Mouse (Mus musculus) cerebellum, postnatal 25 days (tissue): ENCODE measurements around the gene Gm10130.
A peak's percentile ranks its signal among the peaks of the same experiment; 100 is the strongest.
"Not testable (repeated sequence)": the region's sequence is repeated elsewhere in the genome, so short reads cannot be mapped to it uniquely, and the experiment has no call there.

Source experiments
- DNase-seq, 2 experiments: peaks; one replicate each; pipeline ENCODE4 v3.0.0; 2021; ENCODE audit warnings: mixed read lengths in 2 of 2

Gene Gm10130

DNA sequence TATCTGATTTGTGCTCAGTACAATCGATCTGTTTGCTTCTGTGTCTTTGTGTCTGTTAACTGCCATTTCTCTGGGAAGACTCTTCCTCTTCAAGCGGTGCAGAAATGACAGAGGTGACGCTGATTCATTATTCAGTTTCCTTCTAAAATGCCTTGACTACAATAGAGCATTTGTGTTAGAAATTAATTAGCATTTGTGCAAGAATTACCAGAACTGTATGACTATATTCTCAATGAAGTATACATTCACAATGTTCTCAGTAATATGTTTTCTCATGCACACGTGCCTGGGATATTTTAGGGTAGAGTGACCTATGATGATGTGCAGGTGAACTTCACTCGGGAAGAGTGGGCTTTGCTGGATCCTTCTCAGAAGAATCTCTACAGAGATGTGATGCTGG lies at the start of gene Gm10130:
TSS of gene Gm10130 (plus strand) at position 301 of the 400 bp plus-strand sequence.
- DNase-seq, result no peak

GRCm38 (mm10) chr2:150293669-150294068 lies 29.8 kb upstream of the Gm10130 start:
- DNase-seq, result no peak

DNA sequence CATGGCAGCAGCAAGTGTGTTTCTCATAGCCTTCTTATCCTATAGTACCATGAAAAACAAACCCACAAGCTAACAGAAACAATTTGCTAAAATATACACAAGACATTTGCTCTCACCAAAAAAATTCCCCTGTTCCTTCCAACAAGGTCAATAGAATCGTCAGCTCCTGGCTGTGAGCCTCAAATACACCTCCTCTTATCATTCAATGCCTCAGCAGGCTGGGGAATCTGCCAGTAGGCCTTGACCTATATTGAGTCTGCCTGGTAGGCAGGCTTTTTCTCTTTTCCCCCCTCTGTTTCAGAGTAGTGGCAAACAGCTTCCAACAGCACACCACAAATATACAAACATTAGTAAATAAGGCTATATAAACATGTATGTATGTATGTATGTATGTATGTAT lies 24.4 kb upstream of the Gm10130 start:
- no peak for DNase-seq

DNA sequence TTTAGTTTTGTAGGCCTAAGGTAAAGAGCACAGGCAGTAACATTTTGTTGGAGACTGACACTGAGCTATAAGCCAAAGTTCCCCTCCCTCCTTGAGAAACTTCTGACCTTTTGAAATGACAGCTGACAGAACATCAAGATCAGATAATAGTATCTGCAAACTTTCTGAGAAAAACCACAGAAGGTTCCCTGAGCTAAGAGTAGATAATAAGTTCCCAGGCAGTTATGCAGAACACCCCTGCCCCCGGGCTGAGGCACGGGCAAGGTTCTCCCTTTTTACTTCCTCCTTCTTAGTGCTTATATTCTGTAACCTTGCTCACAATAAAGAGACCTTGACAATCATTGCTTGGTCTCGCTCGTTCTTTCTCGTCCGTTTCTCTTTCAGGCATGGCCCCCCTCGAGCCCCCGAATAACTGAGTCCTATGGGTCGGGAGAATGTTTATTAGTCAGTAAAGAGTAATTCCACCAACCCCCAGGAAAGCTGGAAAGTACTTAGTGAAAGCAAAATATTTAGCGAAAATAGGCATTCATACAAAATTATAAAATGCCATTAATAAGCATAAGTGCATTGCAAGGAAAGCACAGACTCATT lies 16.2 kb upstream of the Gm10130 start:
- no peak for DNase-seq

DNA sequence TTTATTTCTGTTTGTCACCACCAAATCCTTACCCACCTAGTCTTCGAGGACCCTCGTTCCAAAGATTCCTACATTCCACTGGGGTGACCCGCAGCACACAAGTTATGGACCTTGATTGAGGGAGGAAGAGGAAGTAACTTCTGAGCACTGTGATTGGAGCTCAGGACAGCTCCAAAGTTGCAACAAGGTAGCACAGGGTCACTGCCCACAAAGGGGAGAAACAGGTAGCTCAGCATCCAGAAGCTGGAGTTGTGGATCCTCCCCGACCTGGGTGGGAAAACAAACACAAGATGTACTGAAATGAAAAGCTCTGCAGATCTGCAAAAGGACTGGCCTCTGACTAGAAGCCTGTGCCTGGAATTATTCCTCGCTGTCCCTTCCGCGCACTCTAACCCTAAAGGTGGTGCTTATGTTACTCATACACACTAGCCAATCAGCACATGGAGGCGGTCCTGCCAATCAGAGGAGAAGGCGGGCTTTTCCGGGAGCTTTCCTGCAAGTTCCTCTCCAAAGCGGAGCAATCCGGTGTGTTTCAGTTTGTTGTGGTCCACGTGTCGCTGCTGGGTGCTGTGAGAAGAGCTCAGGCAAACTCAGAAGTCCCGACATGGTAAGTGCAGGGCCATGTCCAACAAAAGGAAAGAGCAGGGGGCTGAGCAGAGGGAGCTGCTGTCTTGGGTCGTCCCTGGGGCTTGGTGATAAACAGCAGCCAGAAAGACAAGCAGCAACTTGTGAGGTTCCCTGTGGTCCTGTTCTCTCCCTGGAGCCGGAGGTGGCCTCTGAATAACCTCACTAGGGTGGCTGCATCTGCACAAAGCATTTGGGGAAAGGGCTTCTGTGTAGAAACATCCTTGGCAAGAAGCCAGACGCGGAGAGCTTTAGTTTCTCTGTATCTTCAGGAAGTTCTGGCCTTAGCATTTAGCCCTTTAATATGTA lies 12.3 kb upstream of the Gm10130 start:
- DNase-seq, result peak; percentile 86 to 91

DNA sequence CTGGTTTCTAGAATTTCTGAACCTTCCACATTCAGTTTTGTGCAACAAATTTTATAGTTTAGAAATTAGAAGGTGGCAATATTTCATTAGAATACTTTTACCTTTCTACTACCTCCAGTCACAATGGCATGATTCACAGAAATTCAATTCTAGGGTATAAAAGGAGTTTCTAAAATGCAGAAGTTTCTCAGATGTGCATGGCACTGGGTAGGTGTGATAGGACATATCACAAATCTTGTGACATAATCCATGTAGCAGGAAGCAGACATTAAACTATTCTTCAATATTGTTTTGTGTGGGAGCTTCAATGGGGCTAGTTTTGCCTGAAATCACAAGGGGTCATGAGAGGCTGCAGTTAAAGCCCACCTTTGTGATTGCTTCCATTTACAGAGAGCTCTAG lies 7.4 kb upstream of the Gm10130 start:
- DNase-seq, result no peak

- no peak for DNase-seq
Observed at GRCm38 (mm10) chr2:150318973-150319372, 4.5 kb upstream of the Gm10130 start.

GRCm38 (mm10) chr2:150357136-150357535 lies 33.6 kb downstream of the Gm10130 start:
- not testable (repeated sequence) for DNase-seq

GRCm38 (mm10) chr2:150362113-150362877 lies 38.8 kb downstream of the Gm10130 start, which contains the start of gene 3300002I08Rik:
Gene 3300002I08Rik (minus strand): TSS chr2:150362765.
- peak; percentile 88 to 92 for DNase-seq

GRCm38 (mm10) chr2:150362878-150363229 lies 39.4 kb downstream of the Gm10130 start:
- no peak for DNase-seq

GRCm38 (mm10) chr2:150385553-150386106 lies 62.1 kb downstream of the Gm10130 start:
- peak in 1 of 2 experiments; percentile 8 for DNase-seq

DNA sequence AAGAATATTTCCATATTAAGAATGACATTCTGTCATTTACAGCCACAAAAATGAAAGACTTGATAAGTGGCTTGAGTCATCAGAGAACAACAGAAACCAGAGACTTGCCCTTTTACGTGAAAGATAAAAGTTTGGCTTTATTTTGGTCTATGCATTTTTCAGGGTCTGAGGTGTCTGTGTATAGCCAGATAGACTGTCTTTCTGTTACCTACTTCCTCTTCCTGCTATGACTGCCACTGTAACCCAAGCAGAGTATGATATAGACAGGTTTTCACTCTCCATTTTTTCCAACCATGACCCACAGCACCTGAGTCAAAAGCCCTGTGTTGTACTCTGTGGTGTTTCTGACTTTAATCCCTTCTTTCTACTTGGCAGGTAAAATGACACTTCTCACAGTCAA lies 66.7 kb downstream of the Gm10130 start:
- DNase-seq, result no peak

GRCm38 (mm10) chr2:150412146-150412545 lies 88.6 kb downstream of the Gm10130 start:
- not testable (repeated sequence) for DNase-seq
